14 mouse cellular contexts compared by ENCODE assay signal in the genomic region with DNA sequence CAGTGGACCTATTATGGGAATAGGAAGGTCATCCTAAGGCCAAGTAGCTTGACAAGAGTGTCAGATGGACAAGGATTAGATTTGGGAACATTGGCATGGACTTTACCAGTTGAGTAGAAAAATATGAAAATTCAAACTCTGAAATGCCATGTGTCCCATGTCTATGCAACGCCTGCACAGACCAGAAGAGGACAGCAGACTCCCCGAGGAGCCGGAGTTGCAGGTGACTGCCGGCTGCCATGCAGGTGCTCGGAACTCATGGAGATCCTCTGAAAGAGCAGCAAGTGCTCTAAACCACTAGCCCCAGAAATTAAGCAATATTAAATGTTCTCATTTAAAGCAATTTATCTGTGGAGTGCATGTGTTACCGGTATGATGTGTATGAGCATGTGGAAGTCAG. TPM values are rescaled to one million over a fixed set of nuclear protein-coding genes. Genes with fewer than 3 reads are reported as not detected.
A peak's percentile ranks its signal among the peaks of the same experiment; 100 is the strongest.
DNase-seq lines count a peak whose midpoint lies in the region; ATAC-seq and TF ChIP-seq lines count a peak whose summit lies in the region.
"Had no signal": no experiment of that assay in that cellular context is flagged by ENCODE, and none has a peak within 500 bp of the region (broad histone marks: within the 10 kb centered on the region; RNA-seq: fewer than 3 reads in every experiment).

No protein-coding gene starts in this region.

- H3K36me3 ChIP-seq in forebrain, postnatal 0 days (ENCODE audit: insufficient read depth): peaks cover 60% of the 10 kb centered on the region
- H3K36me3 ChIP-seq in forebrain, embryonic 12.5 days (replicated peaks): peaks cover 77% of the 10 kb centered on the region

- no peaks in the 10 kb centered on the region for H3K4me1 ChIP-seq in forebrain, postnatal 0 days (ENCODE audit: insufficient read depth)
- H3K4me1 ChIP-seq in forebrain, embryonic 12.5 days: no peaks in the 10 kb centered on the region
- H3K4me1 ChIP-seq in cortical plate, adult 2 months (ENCODE audit: control insufficient read depth, insufficient read depth, low read length): no peaks in the 10 kb centered on the region
- H3K4me1 ChIP-seq: forebrain, embryonic 13.5 days; neural tube, embryonic 12.5 days had no signal

- TF ChIP-seq POLR2A in cortical plate, adult 2 months (IDR thresholded peaks at IDR 0.05; ENCODE audit: extremely low read depth, insufficient read depth, low read length): no peak

- H3K27me3 ChIP-seq in forebrain, postnatal 0 days (ENCODE audit: insufficient read depth, low read length): no peaks in the 10 kb centered on the region
- no peaks in the 10 kb centered on the region for H3K27me3 ChIP-seq in forebrain, embryonic 12.5 days
- H3K27me3 ChIP-seq: forebrain, embryonic 13.5 days; neural tube, embryonic 12.5 days had no signal

- no peak for ATAC-seq in forebrain, postnatal 0 days
- ATAC-seq in forebrain, embryonic 12.5 days (ENCODE audit: low FRiP score): no peak
- ATAC-seq: forebrain, embryonic 13.5 days had no signal

- peak; percentile 35 for TF ChIP-seq CTCF in forebrain, postnatal 0 days (IDR thresholded peaks at IDR 0.05; ENCODE audit: low read depth)
- peak; percentile 43 for TF ChIP-seq CTCF in left cerebral cortex, adult 2 months (IDR thresholded peaks at IDR 0.05)
- 0 out of 2 replicates have a peak, but pooled peaks have one; percentile 21 for TF ChIP-seq CTCF in cortical plate, adult 2 months (IDR thresholded peaks at IDR 0.05; ENCODE audit: extremely low read depth, insufficient read depth, low read length)

- H3K9me3 ChIP-seq in forebrain, postnatal 0 days (ENCODE audit: low read length): no peaks in the 10 kb centered on the region
- H3K9me3 ChIP-seq in forebrain, embryonic 12.5 days: no peaks in the 10 kb centered on the region
- H3K9me3 ChIP-seq: forebrain, embryonic 13.5 days; neural tube, embryonic 12.5 days had no signal

- no peak for DNase-seq in forebrain, postnatal 0 days
- no peak for DNase-seq in left cerebral cortex, adult 2 months (ENCODE audit: extremely low spot score in 1 of 2, low spot score in 2 of 2)
- no peak for DNase-seq in left cerebral cortex, postnatal 14 days (ENCODE audit: low spot score in 2 of 2)
- peak; percentile 22 to 29 for DNase-seq in B cell, adult 2 months
- no peak for DNase-seq in testis, postnatal 10 days (ENCODE audit: low spot score)
- no peak for DNase-seq in gastrocnemius, adult 18-20 months (ENCODE audit: low spot score)
- DNase-seq: cerebellum, adult 11 months had no signal

- no peak overlapping the region for H3K4me3 ChIP-seq in forebrain, postnatal 0 days (ENCODE audit: low read depth, low read length)
- H3K4me3 ChIP-seq in forebrain, embryonic 12.5 days (replicated peaks): no peak overlapping the region
- no peak overlapping the region for H3K4me3 ChIP-seq in left cerebral cortex, adult 2 months
- H3K4me3 ChIP-seq in cortical plate, adult 2 months (ENCODE audit: insufficient read depth, low read length): no peak overlapping the region
- H3K4me3 ChIP-seq: forebrain, embryonic 13.5 days; neural tube, embryonic 12.5 days had no signal

- H3K9ac ChIP-seq in forebrain, postnatal 0 days: no peak overlapping the region
- H3K9ac ChIP-seq in forebrain, embryonic 12.5 days: no peak overlapping the region
- H3K9ac ChIP-seq: forebrain, embryonic 13.5 days; neural tube, embryonic 12.5 days had no signal

- no peak overlapping the region for H3K4me2 ChIP-seq in forebrain, postnatal 0 days (ENCODE audit: low read depth)
- H3K4me2 ChIP-seq in forebrain, embryonic 12.5 days: no peak overlapping the region
- H3K4me2 ChIP-seq: forebrain, embryonic 13.5 days; neural tube, embryonic 12.5 days had no signal

- no peak overlapping the region for H3K27ac ChIP-seq in forebrain, postnatal 0 days (ENCODE audit: low read depth, low read length)
- no peak overlapping the region for H3K27ac ChIP-seq in forebrain, embryonic 12.5 days
- no peak overlapping the region for H3K27ac ChIP-seq in left cerebral cortex, adult 2 months
- no peak overlapping the region for H3K27ac ChIP-seq in cortical plate, adult 2 months (ENCODE audit: insufficient read depth, low read length)
- H3K27ac ChIP-seq: forebrain, embryonic 13.5 days; neural tube, embryonic 12.5 days had no signal

- intact Hi-C loops in left cerebral cortex, adult 2 months (cut with DNase I): no loop called here
- intact Hi-C loops in left cerebral cortex, postnatal 14 days (cut with DNase I): loop anchor here (10.0 kb wide), 1 partner anchor 71 kb away; the partner anchor contains the start of gene Coa7

- WGBS in forebrain, postnatal 0 days: 88% methylated on average over 6 of the region's 6 CpGs
- 91% methylated on average over 6 of the region's 6 CpGs for whole genome bisulfite sequencing in forebrain, embryonic 12.5 days

RNA-seq across cellular contexts. Expression of gene Zyg11a, which starts 35.5 kb away (rescaled TPM):
- not detected in 2 replicates for total RNA-seq in forebrain, postnatal 0 days (2014; rRNA removed)
- not detected in 2 replicates for polyA plus RNA-seq in forebrain, postnatal 0 days (2015; fragmentation: Nextera tagmentation; extraction: Ambion mirVana)
- polyA plus RNA-seq in forebrain, embryonic 12.5 days (2016; fragmentation: Nextera tagmentation; extraction: Ambion mirVana): not detected in 2 replicates
- total RNA-seq in left cerebral cortex, adult 2 months (2021): not detected
- total RNA-seq in left cerebral cortex, postnatal 14 days (2021): not detected
- not detected in 2 replicates for polyA plus RNA-seq in cortical plate, adult 2 months (2012; rRNA removed)
- 1 to 10 TPM in 1 of 2 experiments, under 1 TPM in 1; 0.87 to 1.2 TPM for total RNA-seq in gastrocnemius, adult 18-20 months (2021)
- total RNA-seq: granulocyte monocyte progenitor cell, adult 5-6 weeks; layer of hippocampus, adult 8-10 months; megakaryocyte, adult 5-6 weeks had no signal
- polyA plus RNA-seq: forebrain, embryonic 13.5 days; neural tube, embryonic 12.5 days had no signal

RNA-seq across cellular contexts. Expression of gene Zyg11b, which starts 47.6 kb away (rescaled TPM):
- total RNA-seq in forebrain, postnatal 0 days (2014; rRNA removed): 142 and 151 TPM in 2 replicates
- 18.8 and 23.8 TPM in 2 replicates for polyA plus RNA-seq in forebrain, postnatal 0 days (2015; fragmentation: Nextera tagmentation; extraction: Ambion mirVana)
- 26.2 and 31.1 TPM in 2 replicates for polyA plus RNA-seq in forebrain, embryonic 12.5 days (2016; fragmentation: Nextera tagmentation; extraction: Ambion mirVana)
- total RNA-seq in left cerebral cortex, adult 2 months (2021): 10 to 100 TPM; 96.7 to 98.7 TPM
- 100 to 1,000 TPM; 132 to 137 TPM for total RNA-seq in left cerebral cortex, postnatal 14 days (2021)
- 47.2 and 47.5 TPM in 2 replicates for polyA plus RNA-seq in cortical plate, adult 2 months (2012; rRNA removed)
- 10 to 100 TPM; 59.6 to 65.3 TPM for total RNA-seq in gastrocnemius, adult 18-20 months (2021)

Comparison
In these comparisons a context has a peak if more than half of its experiments do, and no peak if none do; other contexts are left out.
1. DNase-seq: peak in B cell, adult 2 months (2 of 2); none in forebrain, postnatal 0 days (single experiment), left cerebral cortex, adult 2 months (0 of 2), left cerebral cortex, postnatal 14 days (0 of 2), testis, postnatal 10 days (single experiment) and gastrocnemius, adult 18-20 months (single experiment).
2. Peak in every context shown above with its lines, with median percentiles within 50 percentile points of each other: CTCF ChIP-seq.